Mouse (Mus musculus) liver, adult 2 months (tissue): ENCODE results near the gene Elovl2. TPM values are rescaled to one million over a fixed set of nuclear protein-coding genes. Genes with fewer than 3 reads are reported as not detected.

Experiments used
- DNase-seq: peaks from one replicate; pipeline ENCODE4 v3.0.0-alpha.2; 2011; ENCODE audit warnings: low read depth, low spot score; ENCODE audit errors: extremely low read depth
- H3K27ac ChIP-seq: fragments of 200-500 bp; replicated peaks from 2 replicates; pipeline ENCODE4 v1.5.1; 2012; ENCODE audit warnings: low read depth, mild to moderate bottlenecking, control low read depth, inconsistent platforms, low read length; ENCODE audit not compliant: insufficient read depth
- H3K27me3 ChIP-seq: fragments of 200-500 bp; 2 replicates; pipeline ENCODE4 v1.6.1; 2012; ENCODE audit warnings: mild to moderate bottlenecking, moderate library complexity, low read length, inconsistent platforms; ENCODE audit not compliant: control insufficient read depth, insufficient read depth
- H3K36me3 ChIP-seq: fragments of 200-500 bp; 2 replicates; pipeline ENCODE4 v1.6.1; 2012; ENCODE audit warnings: low read length, inconsistent platforms; ENCODE audit not compliant: control insufficient read depth, insufficient read depth
- H3K4me1 ChIP-seq: fragments of 200-500 bp; 2 replicates; pipeline ENCODE4 v1.6.1; 2011; ENCODE audit warnings: low read length; ENCODE audit not compliant: control insufficient read depth, insufficient read depth
- H3K4me3 ChIP-seq: fragments of 200-500 bp; 2 replicates; pipeline ENCODE4 v1.5.1; 2011; ENCODE audit warnings: low read depth, mild to moderate bottlenecking, control low read depth, low read length, moderate library complexity; ENCODE audit not compliant: insufficient read depth
- H3K79me2 ChIP-seq: fragments of 200-500 bp; 2 replicates; pipeline ENCODE4 v1.6.1; 2012; ENCODE audit warnings: inconsistent platforms, mild to moderate bottlenecking, low read length, moderate library complexity; ENCODE audit not compliant: control insufficient read depth, insufficient read depth
- H3K9ac ChIP-seq: fragments of 200-500 bp; 2 replicates; pipeline ENCODE4 v1.6.1; 2012; ENCODE audit warnings: low read depth, mild to moderate bottlenecking, control low read depth, inconsistent platforms, low read length
- CTCF ChIP-seq: fragments of 200-500 bp; IDR thresholded peaks from 2 replicates; pipeline ENCODE4 v1.5.1; 2011; ENCODE audit warnings: low read depth, low read length, control low read depth
- POLR2A ChIP-seq: fragments of 200-500 bp; IDR thresholded peaks from 2 replicates; pipeline ENCODE4 v1.6.1; 2011; ENCODE audit warnings: low read length, control low read depth; ENCODE audit not compliant: insufficient read depth; ENCODE audit errors: extremely low read depth
- WGBS: fragments of 180-500 bp; shearing (Covaris S2); methylation state at CpG from one replicate; pipeline ENCODE4 v1.1.7; 2018; 5-methylcytosine and 5-hydroxymethylcytosine counted together
- polyA plus RNA-seq: library from polyadenylated mRNA; depleted of rRNA; stranded (reverse); fragments of >200 nt; gene quantifications from 2 replicates; pipeline ENCODE4 v1.2.3, GENCODE M21; 2012
- total RNA-seq: library from RNA; depleted of rRNA; stranded (reverse); fragments of >200 nt; gene quantifications from 2 replicates; pipeline ENCODE4 v1.2.3, GENCODE M21; 2014

The Elovl2 gene
- total and polyA plus RNA-seq, 2 experiments, result 182 to 287 TPM

DNA sequence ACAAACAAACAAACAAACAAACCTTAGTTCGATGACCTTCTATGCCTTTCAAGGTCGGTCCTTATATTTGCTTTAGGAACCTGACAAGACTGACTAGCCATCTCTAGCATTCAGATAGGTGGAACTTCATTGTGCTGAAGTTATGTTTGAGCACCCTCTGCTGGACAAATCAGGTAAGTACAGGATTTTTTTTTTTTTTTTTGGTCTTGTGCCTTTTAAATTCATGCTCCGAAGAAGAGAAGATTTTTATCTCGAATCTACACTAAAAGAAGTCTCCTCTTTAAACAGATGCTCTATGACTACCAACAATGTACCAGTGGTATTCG is 18.6 kb upstream of the Elovl2 start:
- H3K4me1 ChIP-seq, result peaks cover 11% of the 10 kb centered on the region; the same call in 1 of the 2 replicates
- H3K4me3 ChIP-seq, result no peak overlapping the region; the same call in 1 of the 2 replicates
- H3K9ac ChIP-seq, result no peak overlapping the region
- WGBS, result 2% methylated on average over 5 of the region's 5 CpGs
- no peak overlapping the region for H3K27ac ChIP-seq
- TF ChIP-seq CTCF (peak; percentile 40; the same call in 1 of the 2 replicates), POLR2A (no peak)
- H3K36me3 ChIP-seq, result peaks cover 3% of the 10 kb centered on the region
- H3K79me2 ChIP-seq, result no peaks in the 10 kb centered on the region
- no peaks in the 10 kb centered on the region for H3K27me3 ChIP-seq
- DNase-seq, result peak; percentile 83

DNA sequence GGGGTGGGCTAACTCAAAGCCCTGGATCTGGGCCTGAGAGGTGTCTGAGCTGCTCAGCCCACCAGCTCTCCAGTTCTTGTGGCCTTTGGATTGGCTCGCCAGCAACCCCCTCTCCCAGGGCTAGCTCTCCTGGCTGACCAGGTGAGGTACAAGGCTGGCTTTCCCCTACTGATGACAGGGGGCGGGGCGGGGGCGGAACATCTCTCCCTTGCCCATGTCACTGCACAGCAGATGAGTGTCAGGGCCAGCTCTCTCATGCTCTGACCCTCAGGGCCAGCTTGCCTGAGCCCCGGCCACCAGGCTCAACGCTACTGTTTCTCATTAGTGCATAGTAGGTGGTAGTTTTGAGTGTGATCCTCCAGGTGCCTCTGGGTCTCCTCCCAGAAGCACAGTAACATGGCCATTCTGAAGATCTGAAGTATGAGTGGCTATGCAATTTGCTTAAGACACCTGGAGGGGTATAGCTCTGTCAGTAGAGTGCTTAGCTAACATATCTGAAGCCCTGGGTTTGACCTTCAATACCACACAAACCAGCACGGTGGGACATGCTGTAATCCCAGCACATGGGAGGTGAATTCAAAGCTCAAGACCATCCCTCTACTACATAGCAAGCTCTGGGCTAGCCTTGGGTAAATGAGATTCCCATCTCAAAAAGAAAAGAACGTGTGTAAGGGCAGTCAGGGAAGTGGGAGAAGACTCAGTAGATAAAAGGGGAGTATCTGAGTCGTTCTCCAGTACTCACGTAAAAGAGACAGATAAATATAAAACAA is 18.0 kb upstream of the Elovl2 start:
- H3K4me1 ChIP-seq, result peaks cover 15% of the 10 kb centered on the region; the same call in 1 of the 2 replicates
- peak overlapping the region; percentile 92 for H3K27ac ChIP-seq
- TF ChIP-seq CTCF (no peak), POLR2A (peak; percentile 80; the same call in 1 of the 2 replicates)
- H3K27me3 ChIP-seq, result no peaks in the 10 kb centered on the region
- H3K36me3 ChIP-seq, result peaks cover 3% of the 10 kb centered on the region
- no peaks in the 10 kb centered on the region for H3K79me2 ChIP-seq
- DNase-seq, result peak; percentile 75
- peak overlapping the region; percentile 94 for H3K9ac ChIP-seq
- H3K4me3 ChIP-seq, result peak overlapping the region; percentile 75
- WGBS, result 22% methylated on average over 10 of the region's 10 CpGs

DNA sequence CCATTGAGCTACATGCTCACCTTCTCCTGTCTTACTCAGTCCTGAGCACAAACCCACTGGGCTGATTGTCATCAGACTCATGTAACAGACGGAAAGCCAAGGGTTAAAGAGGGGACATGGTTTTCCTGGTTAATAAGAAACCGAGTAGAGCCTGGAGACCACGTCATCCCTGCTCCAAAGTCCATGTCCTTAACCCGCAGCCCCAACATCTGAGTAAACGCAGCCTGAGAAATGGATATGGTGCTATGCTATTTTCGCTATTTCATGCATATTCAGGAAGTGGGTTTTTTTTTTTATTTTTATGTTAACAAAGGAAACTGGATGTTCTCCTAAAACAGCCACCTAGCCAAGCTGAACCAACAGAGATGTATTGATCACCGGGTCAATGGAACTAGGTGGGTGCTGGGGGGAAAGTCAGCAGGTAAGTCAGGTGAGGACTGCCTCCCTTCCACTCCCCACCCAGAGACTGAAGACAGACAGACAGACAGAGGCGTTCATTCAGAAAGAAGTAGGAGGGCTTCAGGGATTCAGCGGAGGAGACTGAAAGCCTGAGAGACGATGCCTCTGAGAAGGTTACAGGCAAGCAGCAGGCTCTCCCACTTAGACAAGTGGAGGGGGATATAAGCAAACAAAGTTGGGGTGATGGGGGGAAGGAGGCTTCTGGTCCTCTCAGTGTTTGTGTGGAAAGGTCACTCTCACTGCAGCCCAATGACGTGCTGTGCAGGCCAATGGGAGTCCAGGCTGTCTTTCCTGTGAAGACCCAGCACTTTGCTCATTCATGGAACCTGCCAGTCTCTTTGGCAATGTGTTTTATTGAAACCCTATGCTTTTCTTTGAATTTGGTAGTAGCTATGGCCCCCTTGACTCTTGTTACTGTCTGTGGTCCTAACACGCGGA is 15.9 kb upstream of the Elovl2 start:
- Histone ChIP-seq H3K79me2 (no peaks in the 10 kb centered on the region), H3K4me3 (peak overlapping the region; percentile 75), H3K4me1 (peaks cover 23% of the 10 kb centered on the region; the same call in 1 of the 2 replicates), H3K9ac (peak overlapping the region; percentile 94), H3K27me3 (no peaks in the 10 kb centered on the region), H3K27ac (peak overlapping the region; percentile 92), H3K36me3 (peaks cover 3% of the 10 kb centered on the region)
- 14% methylated on average over 13 of the region's 13 CpGs for WGBS
- TF ChIP-seq POLR2A, result peak; percentile 28; the same call in 1 of the 2 replicates
- TF ChIP-seq CTCF, result no peak
- DNase-seq, result peak; percentile 98

GRCm38 (mm10) chr13:41235181-41235580 is 15.0 kb upstream of the Elovl2 start:
- peak; percentile 80 for DNase-seq
- H3K4me1 ChIP-seq, result peaks cover 23% of the 10 kb centered on the region; the same call in 1 of the 2 replicates
- H3K9ac ChIP-seq, result no peak overlapping the region
- no peaks in the 10 kb centered on the region for H3K79me2 ChIP-seq
- no peak overlapping the region for H3K4me3 ChIP-seq
- peaks cover 3% of the 10 kb centered on the region for H3K36me3 ChIP-seq
- H3K27me3 ChIP-seq, result no peaks in the 10 kb centered on the region
- H3K27ac ChIP-seq, result peak overlapping the region; percentile 73
- TF ChIP-seq CTCF (no peak), POLR2A (no peak)
- 45% methylated on average over 6 of the region's 6 CpGs for WGBS

- Histone ChIP-seq H3K27me3 (no peaks in the 10 kb centered on the region), H3K79me2 (no peaks in the 10 kb centered on the region), H3K9ac (no peak overlapping the region), H3K4me3 (no peak overlapping the region), H3K36me3 (no peaks in the 10 kb centered on the region), H3K27ac (peak overlapping the region; percentile 94), H3K4me1 (peaks cover 28% of the 10 kb centered on the region)
- TF ChIP-seq CTCF (no peak), POLR2A (no peak)
- no peak for DNase-seq
- whole genome bisulfite sequencing, result 75% methylated on average over 7 of the region's 7 CpGs
These were observed 13.0 kb upstream of the Elovl2 start for GRCm38 (mm10) chr13:41233241-41233640.
